Mouse (Mus musculus) embryo, embryonic 10.5 days (tissue): ENCODE measurements around the gene Tex2.
"Not testable (repeated sequence)": the region's sequence is repeated elsewhere in the genome, so short reads cannot be mapped to it uniquely, and the experiment has no call there.

Experiments
- DNase-seq: peaks from one replicate; pipeline ENCODE4 v3.0.0-alpha.2; 2015; ENCODE audit warnings: low spot score

The Tex2 gene

DNA sequence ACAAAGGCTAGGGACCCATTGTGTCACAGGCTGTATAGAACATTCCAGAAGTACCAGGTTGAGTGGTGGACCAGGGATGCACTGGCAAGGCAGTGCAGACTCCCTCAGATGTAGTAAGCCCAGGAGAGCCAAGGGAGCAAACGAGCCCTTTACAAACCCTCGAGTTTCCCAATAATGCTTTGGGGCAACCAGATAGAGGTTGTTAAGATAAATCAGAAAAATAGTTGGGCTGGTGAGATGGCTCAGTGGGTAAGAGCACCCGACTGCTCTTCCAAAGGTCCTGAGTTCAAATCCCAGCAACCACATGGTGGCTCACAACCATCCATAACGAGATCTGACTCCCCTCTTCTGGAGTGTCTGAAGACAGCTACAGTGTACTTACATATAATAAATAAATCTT is 5.5 kb upstream of the Tex2 start:
- DNase-seq, result not testable (repeated sequence)

- no peak for DNase-seq
Observed at GRCm38 (mm10) chr11:106617821-106618580, 4.8 kb upstream of the Tex2 start.

GRCm38 (mm10) chr11:106615561-106615960 is 2.3 kb upstream of the Tex2 start:
- no peak for DNase-seq

DNA sequence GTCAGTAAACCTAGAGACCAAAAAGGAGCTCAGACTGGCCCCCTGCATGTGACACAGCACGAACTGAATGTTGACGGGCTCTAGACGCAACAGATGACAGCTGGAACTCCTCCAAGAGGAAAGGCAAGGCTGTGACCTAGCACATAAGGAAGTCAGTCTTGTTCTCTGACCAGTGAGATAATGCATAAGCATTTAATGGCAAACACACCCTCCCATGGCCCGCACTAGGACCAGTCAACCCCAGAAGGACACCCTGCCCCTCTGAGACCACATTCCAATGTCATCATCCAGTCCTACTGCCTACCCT is 1.1 kb upstream of the Tex2 start:
- DNase-seq, result no peak

GRCm38 (mm10) chr11:106613638-106614338 is 565 bp upstream of the Tex2 start:
- DNase-seq, result no peak

GRCm38 (mm10) chr11:106612209-106612960 is 838 bp downstream of the Tex2 start:
- peak; percentile 48 for DNase-seq

DNA sequence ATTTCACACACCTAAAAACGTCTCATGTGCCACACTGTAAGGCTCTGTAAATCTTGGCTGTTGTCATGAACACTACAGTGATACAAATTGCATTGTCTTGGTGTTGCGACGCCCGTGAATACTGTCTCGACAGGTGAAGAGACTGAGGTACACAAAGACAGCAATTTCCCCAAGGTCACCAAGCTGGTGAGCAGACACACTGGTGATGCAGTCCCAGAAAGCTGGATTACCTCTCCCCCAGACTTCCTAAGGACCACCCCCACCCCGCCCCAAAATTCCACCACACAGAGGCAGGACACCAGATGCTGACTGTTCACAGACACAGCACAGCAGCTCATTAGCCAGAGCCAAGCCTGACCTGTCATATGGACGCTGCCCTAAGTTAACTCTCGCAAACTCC is 3.5 kb downstream of the Tex2 start:
- no peak for DNase-seq

DNA sequence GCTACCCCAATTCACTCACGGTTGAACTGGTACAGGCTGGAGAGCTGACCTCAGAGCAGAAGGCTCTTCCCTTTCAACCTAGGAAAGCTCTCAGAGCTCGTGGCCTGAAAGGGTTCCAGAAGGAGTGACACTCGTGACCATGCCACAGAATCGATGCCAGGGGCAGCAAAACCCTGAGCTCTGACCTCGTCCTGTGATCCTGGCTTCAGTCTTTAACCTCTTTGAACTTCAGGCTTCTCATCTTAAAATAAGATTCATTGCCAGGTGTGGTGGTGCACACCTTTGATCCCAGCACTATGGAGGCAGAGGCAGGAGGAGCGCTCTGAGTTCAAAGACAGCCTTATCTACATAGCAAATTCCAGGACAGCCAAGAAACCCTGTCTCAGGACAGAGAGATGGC is 5.9 kb downstream of the Tex2 start:
- DNase-seq, result no peak

- DNase-seq, result no peak
Observed at GRCm38 (mm10) chr11:106606042-106606441, 7.2 kb downstream of the Tex2 start.

DNA sequence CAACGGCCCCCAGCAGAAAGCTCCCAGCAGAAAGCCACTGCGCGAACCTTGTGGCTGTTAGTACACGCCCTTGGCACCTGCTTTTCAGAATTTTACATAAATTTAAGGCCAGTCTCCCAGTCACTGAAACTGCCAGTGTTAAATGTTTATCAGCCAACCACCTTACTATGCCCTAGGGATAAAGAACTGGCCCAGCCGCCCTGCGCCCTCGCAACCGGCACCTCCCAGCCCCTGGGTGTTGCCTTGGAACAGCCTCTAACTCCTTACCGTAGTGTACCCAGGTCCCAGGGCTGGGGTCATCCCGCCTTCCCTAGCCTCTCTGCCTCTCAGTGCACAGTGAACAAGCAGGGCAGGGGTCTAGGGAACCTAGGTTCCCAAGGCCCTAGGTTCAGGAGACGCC is 10.0 kb downstream of the Tex2 start:
- no peak for DNase-seq

GRCm38 (mm10) chr11:106600124-106600523 is 13.1 kb downstream of the Tex2 start:
- DNase-seq, result no peak

- no peak for DNase-seq
Observed at GRCm38 (mm10) chr11:106599345-106599744, 13.9 kb downstream of the Tex2 start.

- DNase-seq, result no peak
Observed at GRCm38 (mm10) chr11:106598339-106598738, 14.9 kb downstream of the Tex2 start.

GRCm38 (mm10) chr11:106597737-106598330 is 15.4 kb downstream of the Tex2 start:
- no peak for DNase-seq

GRCm38 (mm10) chr11:106591183-106591582 is 22.0 kb downstream of the Tex2 start:
- DNase-seq, result no peak

DNA sequence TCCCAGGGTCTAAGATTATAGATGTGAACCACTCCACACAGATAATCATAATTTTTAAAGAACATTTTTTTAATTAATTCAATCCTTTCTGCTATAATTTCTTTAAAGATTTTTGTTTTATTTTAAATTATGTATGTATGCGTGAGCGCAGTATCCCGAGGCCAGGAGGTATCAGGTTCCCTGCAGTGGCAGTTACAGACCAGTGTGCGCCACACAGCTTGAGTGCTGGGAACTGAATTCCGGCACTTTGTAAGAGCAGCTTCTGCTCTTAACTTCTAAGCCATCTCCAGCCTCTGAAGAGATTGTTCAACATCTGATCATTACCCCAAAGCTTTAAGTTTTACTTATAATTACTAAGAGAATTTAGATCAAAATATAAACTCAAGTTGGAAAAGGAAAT is 23.1 kb downstream of the Tex2 start:
- no peak for DNase-seq

- no peak for DNase-seq
Observed at GRCm38 (mm10) chr11:106588781-106589180, 24.4 kb downstream of the Tex2 start.

DNA sequence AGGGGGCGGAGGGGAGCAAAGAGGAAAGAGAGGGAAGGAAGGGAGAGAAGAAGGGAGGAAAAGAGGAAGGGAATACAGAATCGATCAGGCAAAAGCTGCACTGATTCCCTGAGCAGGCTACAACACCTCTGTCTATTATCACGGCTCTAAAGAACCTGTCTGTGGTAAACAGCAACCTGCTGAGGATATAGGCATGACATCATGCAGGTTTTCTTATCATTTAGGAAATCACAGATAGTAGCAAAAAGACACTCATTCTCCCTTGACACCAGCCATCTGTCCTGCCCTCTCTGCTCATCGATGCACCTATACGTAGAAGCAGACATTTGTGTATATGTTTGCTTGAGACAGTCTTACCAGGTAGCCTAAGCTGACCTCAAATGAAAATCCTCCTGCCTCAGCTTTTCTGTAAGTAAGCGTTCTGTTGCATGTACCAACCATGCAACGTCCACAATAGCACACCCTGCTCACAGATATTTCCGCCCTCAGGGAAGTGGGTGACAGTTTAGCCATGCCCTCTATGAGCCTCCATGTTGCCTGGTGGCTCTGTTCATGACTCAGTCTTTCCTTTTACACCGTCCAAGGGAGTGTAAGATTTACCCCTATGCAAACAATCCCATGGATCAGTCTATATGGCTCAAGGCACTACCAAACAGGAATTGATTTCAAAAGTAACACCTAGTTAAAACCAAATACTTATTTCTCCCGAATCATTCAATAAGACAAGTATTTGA is 25.3 kb downstream of the Tex2 start:
- no peak for DNase-seq

- DNase-seq, result no peak
Observed at GRCm38 (mm10) chr11:106583801-106584200, 29.4 kb downstream of the Tex2 start.

DNA sequence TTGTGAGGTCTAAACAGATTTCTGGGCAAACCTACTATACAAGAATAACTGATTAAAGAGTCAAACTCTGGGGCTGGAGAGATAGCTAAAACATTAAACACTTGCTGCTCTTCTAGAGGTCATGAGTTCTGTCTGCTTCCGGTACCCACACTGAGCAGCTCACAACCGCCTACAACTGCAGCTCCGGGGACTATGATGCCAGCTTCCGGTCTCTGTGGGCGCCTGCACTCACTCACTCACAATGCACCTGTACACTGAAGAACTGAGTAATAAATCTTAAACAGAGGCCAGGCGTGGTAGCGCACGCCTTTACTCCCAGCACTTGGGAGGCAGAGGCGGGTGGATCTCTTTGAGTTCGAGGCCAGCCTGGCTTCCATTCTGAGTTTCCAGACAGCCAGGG is 31.9 kb downstream of the Tex2 start:
- DNase-seq, result no peak

- DNase-seq, result no peak
Observed at GRCm38 (mm10) chr11:106580468-106580867, 32.8 kb downstream of the Tex2 start.

GRCm38 (mm10) chr11:106579957-106580356 is 33.3 kb downstream of the Tex2 start:
- DNase-seq, result no peak
